Mouse (Mus musculus) yolk sac, embryonic 10.5 days (tissue): ENCODE measurements around the gene Nrg4.

Experiments
- DNase-seq: peaks from one replicate; pipeline ENCODE4 v3.0.0-alpha.2; 2017; ENCODE audit warnings: low spot score

Nrg4 gene

GRCm38 (mm10) chr9:55215056-55215455 lies 111.6 kb downstream of the Nrg4 start:
- peak; percentile 74 for DNase-seq

GRCm38 (mm10) chr9:55213396-55213795 lies 113.2 kb downstream of the Nrg4 start:
- peak; percentile 81 for DNase-seq

GRCm38 (mm10) chr9:55211611-55212010 lies 115.0 kb downstream of the Nrg4 start:
- peak; percentile 72 for DNase-seq

GRCm38 (mm10) chr9:55208790-55209481 lies 117.7 kb downstream of the Nrg4 start, which contains the start of gene Fbxo22:
TSS of gene Fbxo22 (plus strand) at chr9:55208925.
- DNase-seq = peak; percentile 91

- no peak for DNase-seq
These were observed 118.2 kb downstream of the Nrg4 start for GRCm38 (mm10) chr9:55208458-55208789.

GRCm38 (mm10) chr9:55199348-55199747 lies 127.3 kb downstream of the Nrg4 start:
- DNase-seq = no peak

GRCm38 (mm10) chr9:55198260-55198659 lies 128.4 kb downstream of the Nrg4 start:
- no peak for DNase-seq

- DNase-seq = no peak
These were observed 130.8 kb downstream of the Nrg4 start for GRCm38 (mm10) chr9:55195876-55196275.

GRCm38 (mm10) chr9:55174235-55174634 lies 152.4 kb downstream of the Nrg4 start:
- no peak for DNase-seq

GRCm38 (mm10) chr9:55172195-55172685 lies 154.4 kb downstream of the Nrg4 start:
- DNase-seq = no peak

GRCm38 (mm10) chr9:55170655-55171412 lies 155.8 kb downstream of the Nrg4 start:
- no peak for DNase-seq
